Mouse (Mus musculus): ENCODE measurements around the gene 1700056E22Rik.

DNA sequence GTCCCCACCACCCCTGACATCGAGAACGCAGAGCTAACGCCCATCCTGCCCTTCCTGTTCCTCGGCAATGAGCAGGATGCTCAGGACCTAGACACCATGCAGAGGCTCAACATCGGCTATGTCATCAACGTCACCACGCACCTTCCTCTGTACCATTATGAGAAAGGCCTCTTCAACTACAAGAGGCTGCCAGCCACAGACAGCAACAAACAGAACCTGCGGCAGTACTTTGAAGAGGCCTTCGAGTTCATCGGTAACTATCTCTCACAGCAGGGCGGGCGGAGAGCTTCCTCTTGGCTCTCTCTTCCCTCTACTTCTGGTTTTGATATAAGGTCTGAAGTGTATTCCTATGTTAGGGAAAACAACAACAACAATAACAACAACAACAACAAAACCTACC, 34.9 kb upstream of the 1700056E22Rik start:
- TF ChIP-seq POLR2A (IDR thresholded peaks at IDR 0.05; ENCODE audit: low read depth, low read length) (no peak), CTCF (IDR thresholded peaks at IDR 0.05; ENCODE audit: borderline replicate concordance, insufficient read depth, low read length) (no peak)
